Mouse (Mus musculus): ENCODE data around the gene Snapc5. TPM values are rescaled to one million over a fixed set of nuclear protein-coding genes. Genes with fewer than 3 reads are reported as not detected.

Gene Snapc5
- 40.8 TPM for polyA plus RNA-seq (2015; fragmentation: Illumina TruSeq; extraction: RNeasy Lipid Tissue Mini Kit (QIAGEN cat#74804); ENCODE audit: low read depth, low replicate concordance)

DNA sequence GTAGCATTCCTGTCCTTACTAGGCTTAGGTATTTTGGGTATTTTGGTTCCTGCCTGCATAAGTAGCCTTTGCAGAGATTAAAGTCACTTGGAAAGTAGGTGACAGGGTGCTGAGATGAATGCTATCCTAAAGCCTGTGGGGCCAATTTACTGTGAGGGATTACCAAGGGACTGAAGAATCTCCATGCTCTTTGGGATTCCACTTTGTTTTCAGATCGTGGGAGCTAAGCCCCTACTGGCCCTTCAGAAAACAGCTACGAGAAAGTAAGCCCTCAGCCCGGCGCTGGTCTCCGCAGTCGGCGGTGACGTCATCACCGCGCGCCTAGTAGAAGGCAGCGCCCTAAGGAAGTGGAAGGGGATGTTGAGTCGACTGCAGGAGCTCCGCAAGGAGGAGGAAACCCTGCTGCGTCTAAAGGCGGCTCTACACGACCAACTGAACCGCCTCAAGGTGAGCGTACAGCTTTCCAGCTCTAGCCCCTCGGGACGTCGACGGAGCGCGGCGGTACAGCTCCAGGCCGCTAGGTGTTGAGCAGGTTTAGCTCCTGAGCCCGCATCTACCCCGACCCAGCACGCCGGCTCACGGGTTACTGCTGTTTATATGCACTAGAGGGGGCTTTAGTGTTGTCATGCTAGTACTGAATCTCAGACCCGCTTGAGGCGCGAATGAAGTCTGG, at the start of gene Snapc5:
TSS of gene Snapc5 (plus strand) at position 301 of the 673 bp plus-strand sequence.

DNA sequence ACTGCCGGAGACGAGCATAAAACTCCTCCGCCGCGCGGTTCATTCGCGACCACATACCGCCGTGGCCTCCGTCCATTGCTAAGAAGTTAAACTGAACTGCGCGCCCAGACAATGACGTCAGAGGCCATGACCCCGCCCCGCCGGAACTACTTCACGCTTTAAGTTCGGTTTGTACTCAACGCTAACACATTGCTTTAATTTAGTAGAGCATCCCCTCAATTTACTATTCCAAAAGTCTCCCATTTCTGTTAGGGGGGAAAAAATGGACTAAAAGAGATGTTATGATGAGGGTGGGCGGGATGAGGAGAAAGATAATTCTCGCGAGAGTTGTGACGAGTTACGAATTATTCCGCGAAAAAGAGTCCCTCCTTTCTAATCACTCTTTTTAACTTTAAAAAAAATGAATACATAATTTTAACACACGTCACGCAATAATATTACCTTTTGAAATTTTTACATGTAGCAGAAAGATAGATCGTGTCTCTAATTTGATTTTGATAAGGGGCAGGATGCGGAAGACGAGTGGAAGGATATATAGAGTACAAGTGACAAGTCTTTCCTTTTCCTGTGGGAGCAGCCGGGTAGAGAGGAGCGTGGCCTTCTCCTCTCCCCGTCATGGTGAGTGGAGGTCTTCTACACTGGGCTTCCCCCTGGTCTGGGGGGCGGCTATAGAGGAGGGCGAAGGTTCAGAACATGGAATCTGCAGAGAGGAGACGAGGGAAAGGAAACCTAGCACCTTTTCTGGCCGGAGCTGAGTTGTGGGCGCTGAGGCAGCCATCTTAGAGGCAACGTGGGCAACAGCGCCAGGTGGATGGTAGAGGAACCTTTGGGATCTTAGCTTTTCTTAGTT, 6.0 kb upstream of the Snapc5 start, which contains the start of the genes Zwilch and Rpl4:
TSS of gene Zwilch (minus strand) at position 289 of the 850 bp plus-strand sequence.
TSS of gene Rpl4 (plus strand) at position 560 of the 850 bp plus-strand sequence.

Other genes with a start within 250 kb of the Snapc5 start
- 1.1 TPM for gene Smad6, start 157.2 kb upstream of the Snapc5 start, polyA plus RNA-seq (2015; fragmentation: Illumina TruSeq; extraction: RNeasy Lipid Tissue Mini Kit (QIAGEN cat#74804); ENCODE audit: low read depth, low replicate concordance)
- gene Lctl, start 62.1 kb upstream of the Snapc5 start, polyA plus RNA-seq (2015; fragmentation: Illumina TruSeq; extraction: RNeasy Lipid Tissue Mini Kit (QIAGEN cat#74804); ENCODE audit: low read depth, low replicate concordance) = 0.34 TPM
- gene Zwilch, start 6.2 kb upstream of the Snapc5 start, polyA plus RNA-seq (2015; fragmentation: Illumina TruSeq; extraction: RNeasy Lipid Tissue Mini Kit (QIAGEN cat#74804); ENCODE audit: low read depth, low replicate concordance) = 2.6 TPM
- gene Rpl4, start 5.9 kb upstream of the Snapc5 start, polyA plus RNA-seq (2015; fragmentation: Illumina TruSeq; extraction: RNeasy Lipid Tissue Mini Kit (QIAGEN cat#74804); ENCODE audit: low read depth, low replicate concordance) = 706 TPM
- gene Uchl4, start 55.9 kb downstream of the Snapc5 start, polyA plus RNA-seq (2015; fragmentation: Illumina TruSeq; extraction: RNeasy Lipid Tissue Mini Kit (QIAGEN cat#74804); ENCODE audit: low read depth, low replicate concordance) = not detected
- gene Map2k1, start 74.4 kb downstream of the Snapc5 start, polyA plus RNA-seq (2015; fragmentation: Illumina TruSeq; extraction: RNeasy Lipid Tissue Mini Kit (QIAGEN cat#74804); ENCODE audit: low read depth, low replicate concordance) = 248 TPM
- gene Tipin, start 102.3 kb downstream of the Snapc5 start, polyA plus RNA-seq (2015; fragmentation: Illumina TruSeq; extraction: RNeasy Lipid Tissue Mini Kit (QIAGEN cat#74804); ENCODE audit: low read depth, low replicate concordance) = 47.7 TPM
- 24.5 TPM for gene Dis3l, start 162.0 kb downstream of the Snapc5 start, polyA plus RNA-seq (2015; fragmentation: Illumina TruSeq; extraction: RNeasy Lipid Tissue Mini Kit (QIAGEN cat#74804); ENCODE audit: low read depth, low replicate concordance)
- gene Megf11, start 206.4 kb downstream of the Snapc5 start, polyA plus RNA-seq (2015; fragmentation: Illumina TruSeq; extraction: RNeasy Lipid Tissue Mini Kit (QIAGEN cat#74804); ENCODE audit: low read depth, low replicate concordance) = 6.8 TPM

All from brain, adult 10 weeks (tissue).